Mouse (Mus musculus) C2C12 (cell line): Measurements from ENCODE around the gene Bdp1. TPM values are rescaled to one million over a fixed set of nuclear protein-coding genes. Genes with fewer than 3 reads are reported as not detected.
"Not testable (repeated sequence)": the region's sequence is repeated elsewhere in the genome, so short reads cannot be mapped to it uniquely, and the experiment has no call there.

ENCODE experiments used
- H3K27me3 ChIP-seq: one replicate; pipeline ENCODE4 v1.6.1; 2011; ENCODE audit not compliant: control insufficient read depth, insufficient read depth, insufficient read length
- H3K36me3 ChIP-seq: one replicate; pipeline ENCODE4 v1.6.1; 2011; ENCODE audit not compliant: control insufficient read depth, insufficient read depth
- H3K4me3 ChIP-seq: one replicate; pipeline ENCODE4 v1.5.1; 2011; ENCODE audit warnings: mild to moderate bottlenecking, control low read depth; ENCODE audit not compliant: poor library complexity, insufficient read depth, severe bottlenecking
- H3K79me2 ChIP-seq: one replicate; pipeline ENCODE4 v1.6.1; 2011; ENCODE audit not compliant: control insufficient read depth, insufficient read depth
- H3K79me3 ChIP-seq: one replicate; pipeline ENCODE4 v1.6.1; 2011; ENCODE audit warnings: low read depth, control low read depth
- H3ac ChIP-seq: one replicate; pipeline ENCODE3; 2011; ENCODE audit warnings: low read depth; ENCODE audit not compliant: control insufficient read depth, insufficient read length
- CEBPB ChIP-seq: IDR thresholded peaks from one replicate; pipeline ENCODE4 v1.6.1; 2011; ENCODE audit warnings: low read depth, mild to moderate bottlenecking, control low read depth, moderate library complexity
- CTCF ChIP-seq: IDR thresholded peaks from one replicate; pipeline ENCODE4 v1.5.1; 2011; ENCODE audit not compliant: control insufficient read depth, insufficient read depth, insufficient read length
- FOSL1 ChIP-seq: IDR thresholded peaks from one replicate; pipeline ENCODE4 v1.8.0; 2011; ENCODE audit warnings: mild to moderate bottlenecking, low read length; ENCODE audit not compliant: poor library complexity, insufficient read depth, severe bottlenecking
- MAX ChIP-seq: IDR thresholded peaks from one replicate; pipeline ENCODE4 v1.6.1; 2011; ENCODE audit warnings: mild to moderate bottlenecking, control low read depth
- MYOD1 ChIP-seq: IDR thresholded peaks from one replicate; pipeline ENCODE4 v1.6.1; 2011; ENCODE audit warnings: low read depth; ENCODE audit not compliant: control insufficient read depth, insufficient read length
- MYOG ChIP-seq: IDR thresholded peaks from one replicate; pipeline ENCODE4 v1.6.1; 2011; ENCODE audit not compliant: control insufficient read depth, insufficient read length; ENCODE audit errors: extremely low read depth
- USF1 ChIP-seq: IDR thresholded peaks from one replicate; pipeline ENCODE4 v1.6.1; 2011; ENCODE audit warnings: low read depth, mild to moderate bottlenecking, control low read depth, moderate library complexity
- polyA plus RNA-seq: library from polyadenylated mRNA; unstranded; fragments of >200 nt; fragmentation: generic; extraction: Trizol; gene quantifications from one replicate; pipeline ENCODE4 v1.2.1, GENCODE M21; 2012; ENCODE audit warnings: missing spikeins

Gene Bdp1
- polyA plus RNA-seq, 1 experiment, result 3.0 TPM

DNA sequence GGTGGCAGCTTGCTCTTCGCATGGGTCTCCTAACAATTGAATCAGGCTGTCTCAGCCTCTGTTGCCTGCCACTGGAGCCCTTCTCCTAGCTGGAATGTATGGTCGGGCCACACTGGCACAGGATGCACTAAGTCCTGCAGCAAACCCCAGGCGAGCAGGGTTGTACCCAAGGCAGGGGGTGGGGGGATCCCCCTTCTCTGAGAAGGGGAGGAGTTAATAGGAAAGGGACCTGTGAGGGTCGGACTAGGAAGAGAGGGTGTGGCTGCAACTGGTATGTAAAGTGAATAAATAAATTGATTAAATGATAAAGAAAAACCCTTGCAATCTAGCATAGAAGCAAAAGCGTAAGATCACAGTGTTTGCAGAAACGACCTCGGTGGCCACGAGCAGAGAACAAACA is 32.4 kb downstream of the Bdp1 start:
- TF ChIP-seq MAX (no peak), FOSL1 (no peak), CTCF (no peak), CEBPB (no peak), USF1 (no peak), MYOG (no peak), MYOD1 (no peak)
- peaks cover 85% of the 10 kb centered on the region for H3K36me3 ChIP-seq
- no peaks in the 10 kb centered on the region for H3K27me3 ChIP-seq

GRCm38 (mm10) chr13:100067821-100068220 is 36.0 kb downstream of the Bdp1 start:
- H3K79me2 ChIP-seq, result no peaks in the 10 kb centered on the region
- H3ac ChIP-seq, result no peak overlapping the region
- H3K27me3 ChIP-seq, result no peaks in the 10 kb centered on the region
- no peaks in the 10 kb centered on the region for H3K79me3 ChIP-seq
- TF ChIP-seq MAX, result no peak
- TF ChIP-seq MYOG, result no peak
- TF ChIP-seq MYOD1, result no peak
- TF ChIP-seq USF1, result no peak
- TF ChIP-seq FOSL1, result no peak
- TF ChIP-seq CEBPB, result no peak
- TF ChIP-seq CTCF, result no peak
- H3K4me3 ChIP-seq, result no peak overlapping the region
- H3K36me3 ChIP-seq, result peaks cover 83% of the 10 kb centered on the region

More for the DNA sequence above, 32.4 kb downstream of the Bdp1 start:
- Histone ChIP-seq H3K79me2 (no peaks in the 10 kb centered on the region), H3K4me3 (no peak overlapping the region), H3ac (no peak overlapping the region), H3K79me3 (no peaks in the 10 kb centered on the region)

DNA sequence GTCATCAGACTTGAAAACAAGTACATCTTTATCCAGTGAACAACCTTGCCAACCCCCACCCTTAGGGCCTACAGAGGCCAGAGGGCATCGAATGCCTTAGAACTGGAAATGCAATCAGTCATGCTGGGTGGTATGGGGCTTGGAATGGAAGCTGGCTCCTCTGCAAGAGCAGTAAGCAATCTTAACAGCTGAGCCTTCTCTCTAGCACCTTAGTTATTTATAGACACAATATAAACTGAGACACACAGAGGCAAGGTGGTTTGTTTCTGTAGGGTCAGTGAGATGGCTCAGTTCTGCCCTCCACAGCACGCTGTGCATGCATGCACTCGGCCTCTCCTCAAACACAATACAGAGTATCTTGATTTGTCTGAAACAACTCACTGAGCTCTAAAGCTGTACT is 39.9 kb downstream of the Bdp1 start:
- Histone ChIP-seq H3K27me3 (no peaks in the 10 kb centered on the region), H3K79me3 (no peaks in the 10 kb centered on the region), H3K36me3 (peaks cover 82% of the 10 kb centered on the region), H3K79me2 (no peaks in the 10 kb centered on the region), H3K4me3 (no peak overlapping the region), H3ac (no peak overlapping the region)
- TF ChIP-seq CEBPB, result no peak
- TF ChIP-seq CTCF, result no peak
- no peak for TF ChIP-seq FOSL1
- TF ChIP-seq USF1, result no peak
- no peak for TF ChIP-seq MYOD1
- no peak for TF ChIP-seq MYOG
- no peak for TF ChIP-seq MAX

- H3K27me3 ChIP-seq, H3K79me3 ChIP-seq, H3K79me2 ChIP-seq, H3ac ChIP-seq, H3K4me3 ChIP-seq: not testable (repeated sequence)
- H3K36me3 ChIP-seq, result peaks cover 78% of the 10 kb centered on the region
These were observed 46.1 kb downstream of the Bdp1 start for GRCm38 (mm10) chr13:100057738-100058137.

- no peak overlapping the region for H3K4me3 ChIP-seq
- H3K36me3 ChIP-seq, result peaks cover 71% of the 10 kb centered on the region
- no peaks in the 10 kb centered on the region for H3K79me2 ChIP-seq
- no peaks in the 10 kb centered on the region for H3K27me3 ChIP-seq
- no peak overlapping the region for H3ac ChIP-seq
- TF ChIP-seq MAX, result no peak
- no peak for TF ChIP-seq CTCF
- TF ChIP-seq MYOG, result no peak
- no peak for TF ChIP-seq MYOD1
- no peak for TF ChIP-seq CEBPB
- TF ChIP-seq FOSL1, result no peak
- no peak for TF ChIP-seq USF1
- H3K79me3 ChIP-seq, result no peaks in the 10 kb centered on the region
These were observed 77.9 kb downstream of the Bdp1 start for GRCm38 (mm10) chr13:100026013-100026412.

GRCm38 (mm10) chr13:100016891-100017290 is 87.0 kb downstream of the Bdp1 start:
- Histone ChIP-seq H3K4me3 (no peak overlapping the region), H3K27me3 (no peaks in the 10 kb centered on the region), H3K36me3 (peaks cover 32% of the 10 kb centered on the region), H3K79me3 (no peaks in the 10 kb centered on the region), H3ac (no peak overlapping the region), H3K79me2 (no peaks in the 10 kb centered on the region)
- TF ChIP-seq MYOG, result no peak
- no peak for TF ChIP-seq MYOD1
- TF ChIP-seq CTCF, result no peak
- TF ChIP-seq CEBPB, result no peak
- no peak for TF ChIP-seq USF1
- no peak for TF ChIP-seq MAX
- TF ChIP-seq FOSL1, result no peak
